Mouse (Mus musculus): ENCODE measurements around the gene Ccdc148. TPM values are rescaled to one million over a fixed set of nuclear protein-coding genes. Genes with fewer than 3 reads are reported as not detected.

Gene Ccdc148
- polyA plus RNA-seq, 1 experiment from 2014 or later: 0.24 TPM

DNA sequence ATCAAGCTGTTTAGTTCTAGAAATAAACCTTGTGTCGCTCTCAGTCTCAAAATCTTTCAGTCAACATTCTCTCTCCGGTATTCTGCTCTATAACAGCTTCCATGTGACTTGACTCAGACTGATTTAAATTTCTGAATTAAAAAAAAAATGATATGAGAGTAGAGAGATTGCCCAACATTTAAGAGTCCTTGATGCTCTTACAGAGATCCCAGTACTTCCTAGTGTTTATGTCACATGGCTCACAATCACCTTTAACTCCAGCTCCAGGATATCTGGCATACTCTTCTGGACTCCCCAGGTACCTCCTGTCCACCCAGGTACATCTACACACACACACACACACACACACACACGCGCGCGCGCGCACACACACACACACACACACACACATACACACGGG, 248.1 kb downstream of the Ccdc148 start:
- Histone ChIP-seq H3K27me3 (ENCODE audit: insufficient read depth, poor library complexity, severe bottlenecking) (no peaks in the 10 kb centered on the region), H3K9me3 (peaks cover 7% of the 10 kb centered on the region; the same call in 1 of the 2 replicates), H3K4me3 (no peak overlapping the region), H3K4me1 (peaks cover 11% of the 10 kb centered on the region; the same call in 1 of the 2 replicates), H3K27ac (no peak overlapping the region), H3K36me3 (no peaks in the 10 kb centered on the region)
- no peak for DNase-seq (ENCODE audit: low spot score)
- WGBS: 92% methylated on average over 9 of the region's 9 CpGs

DNA sequence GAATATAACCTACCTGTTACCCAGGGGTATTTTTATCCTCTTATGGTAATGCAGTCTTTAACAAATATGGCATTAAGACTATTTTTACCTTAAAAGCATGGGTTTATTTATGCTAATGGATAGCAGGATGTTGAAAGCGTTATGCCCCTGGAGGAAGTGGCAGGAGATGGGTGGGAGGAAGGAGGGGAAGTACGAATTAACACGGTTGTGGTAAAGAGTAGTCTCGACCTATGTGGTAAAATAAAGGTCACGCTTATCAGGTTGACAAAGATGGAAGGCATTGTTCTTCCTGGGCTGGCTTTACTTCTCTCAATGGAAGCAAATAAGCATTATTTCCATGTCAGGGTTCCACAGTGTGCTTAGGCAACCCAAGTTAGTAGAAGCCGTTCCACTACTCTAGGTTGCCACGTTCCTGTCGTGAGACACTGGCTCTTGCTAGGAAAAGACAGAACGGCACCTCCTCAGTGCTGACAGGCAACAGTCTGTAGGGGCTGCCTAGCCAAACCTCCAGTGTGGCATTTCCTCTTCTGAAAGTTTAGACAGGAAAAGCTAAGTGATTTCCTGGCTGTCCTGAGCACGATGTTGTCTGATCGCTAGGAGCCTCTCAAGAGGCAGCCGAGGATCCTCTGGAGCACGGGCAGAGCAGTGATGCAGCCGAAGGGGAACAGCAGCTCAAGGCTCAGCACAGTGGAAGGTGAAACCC, 253.5 kb downstream of the Ccdc148 start:
- H3K27me3 ChIP-seq (ENCODE audit: insufficient read depth, poor library complexity, severe bottlenecking): no peaks in the 10 kb centered on the region
- H3K27ac ChIP-seq: peak overlapping the region; percentile 67; the same call in 1 of the 2 replicates
- DNase-seq (ENCODE audit: low spot score): no peak
- H3K36me3 ChIP-seq: no peaks in the 10 kb centered on the region
- no peaks in the 10 kb centered on the region for H3K9me3 ChIP-seq
- H3K4me1 ChIP-seq: peaks cover 23% of the 10 kb centered on the region
- WGBS: 32% methylated on average over 14 of the region's 14 CpGs
- H3K4me3 ChIP-seq: peak overlapping the region; percentile 42

DNA sequence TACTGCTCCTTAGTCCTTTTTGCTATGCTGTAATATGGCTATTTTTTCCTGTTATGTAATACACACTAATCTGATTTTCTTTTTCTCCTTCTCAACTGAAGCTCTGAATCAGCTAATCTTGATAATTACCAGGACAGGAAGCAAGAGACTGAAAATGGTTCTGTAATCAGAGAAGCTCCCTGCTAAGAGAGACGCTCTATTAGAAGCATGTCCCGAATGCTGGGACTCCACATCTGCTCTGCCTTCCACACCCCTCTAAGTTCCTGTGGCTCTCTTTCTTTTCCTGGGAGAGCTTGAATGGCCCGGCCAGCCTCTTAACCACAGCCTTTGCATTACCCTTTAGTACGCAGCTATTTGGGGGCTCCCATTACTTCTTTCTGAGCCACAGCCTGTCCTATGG, 255.4 kb downstream of the Ccdc148 start:
- Histone ChIP-seq H3K27me3 (ENCODE audit: insufficient read depth, poor library complexity, severe bottlenecking) (no peaks in the 10 kb centered on the region), H3K4me3 (no peak overlapping the region), H3K4me1 (peaks cover 23% of the 10 kb centered on the region), H3K9me3 (no peaks in the 10 kb centered on the region), H3K36me3 (no peaks in the 10 kb centered on the region), H3K27ac (no peak overlapping the region)
- WGBS: 35% methylated on average over 4 of the region's 4 CpGs
- no peak for DNase-seq (ENCODE audit: low spot score)

DNA sequence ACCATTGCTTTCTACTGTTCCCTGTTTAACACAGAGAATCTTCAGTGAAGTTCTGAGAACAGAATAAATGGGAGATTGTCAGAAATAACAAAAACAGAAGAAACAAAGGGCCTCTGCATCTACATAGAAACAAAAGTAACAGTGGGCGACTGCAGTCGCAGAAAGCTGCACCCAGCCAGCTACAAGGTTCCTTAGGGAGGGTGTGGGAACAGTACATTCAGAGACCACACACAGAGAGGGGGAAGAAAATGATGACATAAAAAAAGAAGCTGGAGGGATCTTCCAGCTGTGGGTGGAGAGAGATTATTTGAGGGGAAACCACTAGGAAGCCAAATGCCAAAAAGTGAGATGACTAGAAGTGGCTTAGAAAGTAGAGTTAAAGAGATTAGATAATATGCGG, 280.6 kb downstream of the Ccdc148 start:
- Histone ChIP-seq H3K27me3 (ENCODE audit: insufficient read depth, poor library complexity, severe bottlenecking) (no peaks in the 10 kb centered on the region), H3K4me3 (no peak overlapping the region), H3K4me1 (no peaks in the 10 kb centered on the region), H3K27ac (no peak overlapping the region), H3K9me3 (no peaks in the 10 kb centered on the region), H3K36me3 (no peaks in the 10 kb centered on the region)
- DNase-seq (ENCODE audit: low spot score): no peak
- WGBS: 54% methylated on average over 3 of the region's 3 CpGs

DNA sequence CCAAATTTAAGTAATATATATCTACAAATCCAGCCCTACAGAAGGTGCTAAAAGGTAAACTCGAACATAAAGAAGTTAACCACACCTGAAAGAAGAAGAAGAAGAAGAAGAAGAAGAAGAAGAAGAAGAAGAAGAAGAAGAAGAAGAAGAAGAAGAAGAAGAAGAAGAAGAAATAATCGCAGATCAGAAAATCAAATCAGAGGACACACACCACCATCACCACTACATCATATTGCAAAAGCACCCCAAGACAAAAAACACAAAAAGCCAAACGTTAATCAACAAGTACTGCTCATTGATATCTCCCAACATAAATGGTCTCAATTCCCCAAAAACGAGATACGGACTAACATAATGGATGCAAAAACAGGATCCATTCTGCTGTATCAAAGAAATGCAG, 301.3 kb downstream of the Ccdc148 start, which contains the start of gene Gm11099:
Gene Gm11099 (plus strand): TSS at position 301 of the 400 bp plus-strand sequence.
- Histone ChIP-seq H3K27ac (no peak within 1 kb of the TSS), H3K36me3 (no peaks in the 10 kb centered on the region), H3K4me3 (no peak within 1 kb of the TSS), H3K9me3 (no peaks in the 10 kb centered on the region), H3K27me3 (ENCODE audit: insufficient read depth, poor library complexity, severe bottlenecking) (no peaks in the 10 kb centered on the region), H3K4me1 (no peaks in the 10 kb centered on the region)
- 78% methylated on average over 5 of the region's 5 CpGs for WGBS
- no peak for DNase-seq (ENCODE audit: low spot score)

DNA sequence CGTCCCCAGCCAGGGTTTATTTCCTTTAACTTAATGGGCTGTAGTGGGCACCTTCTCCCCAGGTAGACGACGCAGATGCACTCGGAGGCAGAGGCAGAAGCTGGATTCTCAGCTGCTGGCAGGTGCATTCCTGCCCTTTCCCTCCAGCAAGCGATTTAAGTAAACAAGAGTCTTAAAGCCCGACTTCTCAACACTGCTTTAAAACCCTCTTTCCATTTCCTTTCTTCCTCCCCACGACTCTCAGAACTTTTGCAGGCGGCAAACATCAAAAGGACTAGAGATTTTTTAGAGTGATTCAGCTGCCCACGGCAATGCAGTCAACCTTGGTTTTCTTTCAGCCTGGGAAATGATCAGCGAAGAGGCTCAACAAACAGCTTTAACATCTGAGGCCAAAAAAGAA, 316.0 kb downstream of the Ccdc148 start:
- 37% methylated on average over 10 of the region's 10 CpGs for WGBS
- H3K4me1 ChIP-seq: no peaks in the 10 kb centered on the region
- no peaks in the 10 kb centered on the region for H3K9me3 ChIP-seq

DNA sequence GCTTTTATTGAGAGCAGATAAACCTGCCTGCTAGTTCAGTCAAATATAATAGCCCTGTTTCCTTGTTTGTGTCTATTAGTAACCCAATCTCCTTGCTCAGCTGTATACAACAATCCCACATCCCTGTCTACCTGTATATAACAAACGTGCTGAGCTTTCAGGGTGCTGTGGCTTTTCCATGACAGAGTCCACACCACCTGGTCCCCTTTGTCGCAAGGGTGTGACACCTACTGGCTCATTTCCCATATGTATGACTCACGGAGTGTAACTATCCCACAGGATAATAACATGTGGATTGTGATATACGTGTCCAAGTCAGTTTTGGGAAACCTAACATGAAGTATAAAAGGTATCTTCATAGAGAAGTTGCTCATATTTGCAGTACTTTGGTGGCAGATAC, 318.0 kb downstream of the Ccdc148 start:
- Histone ChIP-seq H3K4me1 (no peaks in the 10 kb centered on the region), H3K27me3 (ENCODE audit: insufficient read depth, poor library complexity, severe bottlenecking) (no peaks in the 10 kb centered on the region), H3K9me3 (no peaks in the 10 kb centered on the region), H3K4me3 (no peak overlapping the region), H3K36me3 (no peaks in the 10 kb centered on the region), H3K27ac (no peak overlapping the region)
- DNase-seq (ENCODE audit: low spot score): no peak
- 84% methylated on average over 4 of the region's 4 CpGs for WGBS

More for the DNA sequence above, 316.0 kb downstream of the Ccdc148 start:
- Histone ChIP-seq H3K36me3 (no peaks in the 10 kb centered on the region), H3K27ac (no peak overlapping the region), H3K4me3 (no peak overlapping the region), H3K27me3 (ENCODE audit: insufficient read depth, poor library complexity, severe bottlenecking) (no peaks in the 10 kb centered on the region)
- no peak for DNase-seq (ENCODE audit: low spot score)

DNA sequence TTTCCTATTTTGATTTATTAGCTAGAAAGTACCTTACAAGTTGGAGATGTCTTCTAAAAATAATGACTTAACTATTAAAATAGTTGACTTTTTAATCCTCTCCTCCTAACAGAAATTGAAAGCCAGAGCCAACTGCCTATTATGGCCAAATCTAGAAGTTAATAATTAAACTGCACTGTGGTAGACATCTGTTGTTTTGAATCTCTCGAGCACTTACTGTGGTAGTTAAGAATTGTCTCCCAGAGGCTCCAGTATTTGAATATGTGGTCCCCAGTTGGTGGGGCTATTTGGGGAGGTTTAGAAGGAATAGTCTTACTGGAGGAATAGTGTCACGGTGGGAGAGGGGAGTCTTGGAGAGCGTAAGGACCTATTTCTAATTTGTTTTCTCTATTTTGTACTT, 319.5 kb downstream of the Ccdc148 start:
- Histone ChIP-seq H3K27ac (no peak overlapping the region), H3K4me1 (no peaks in the 10 kb centered on the region), H3K9me3 (no peaks in the 10 kb centered on the region), H3K4me3 (no peak overlapping the region), H3K36me3 (no peaks in the 10 kb centered on the region), H3K27me3 (ENCODE audit: insufficient read depth, poor library complexity, severe bottlenecking) (no peaks in the 10 kb centered on the region)
- 87% methylated on average over 3 of the region's 3 CpGs for WGBS
- DNase-seq (ENCODE audit: low spot score): no peak

DNA sequence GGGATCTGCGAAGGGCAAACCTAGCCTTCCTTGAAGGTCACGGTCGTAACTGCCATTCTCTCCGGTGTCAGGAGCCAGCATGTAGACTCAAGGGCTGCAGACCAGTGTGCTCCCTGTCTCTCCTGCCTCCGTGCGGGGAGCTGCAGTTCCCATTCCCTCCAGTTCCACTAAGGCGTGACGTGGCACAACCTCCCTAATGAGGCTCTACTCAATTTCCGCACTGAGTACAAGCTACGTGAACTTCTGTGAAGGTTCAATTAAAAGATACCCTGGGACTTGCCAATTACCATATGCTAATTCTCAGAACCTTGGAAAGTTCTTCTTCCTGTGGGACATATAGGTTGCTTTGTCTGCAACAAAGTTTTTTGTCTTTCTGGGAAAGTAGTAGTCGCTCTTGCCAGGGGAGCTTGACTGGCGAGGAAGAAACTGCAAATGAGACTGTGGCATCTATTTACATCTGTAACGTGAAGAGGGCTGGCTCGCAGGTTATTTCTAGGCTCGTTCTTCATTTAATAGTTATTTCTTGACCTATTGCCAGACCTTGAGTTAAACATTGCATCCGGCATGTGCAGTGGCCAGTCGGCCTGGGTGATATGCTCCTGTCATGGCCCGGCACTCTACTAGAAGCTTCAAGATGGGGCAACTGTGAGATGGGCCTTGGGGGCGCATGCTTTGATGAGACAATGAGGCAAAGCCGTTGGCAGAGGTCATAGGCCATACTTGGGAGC, 328.1 kb downstream of the Ccdc148 start:
- Histone ChIP-seq H3K27me3 (ENCODE audit: insufficient read depth, poor library complexity, severe bottlenecking) (no peaks in the 10 kb centered on the region), H3K4me1 (no peaks in the 10 kb centered on the region), H3K36me3 (no peaks in the 10 kb centered on the region), H3K27ac (no peak overlapping the region), H3K9me3 (no peaks in the 10 kb centered on the region), H3K4me3 (no peak overlapping the region)
- DNase-seq (ENCODE audit: low spot score): no peak
- 84% methylated on average over 20 of the region's 20 CpGs for WGBS

DNA sequence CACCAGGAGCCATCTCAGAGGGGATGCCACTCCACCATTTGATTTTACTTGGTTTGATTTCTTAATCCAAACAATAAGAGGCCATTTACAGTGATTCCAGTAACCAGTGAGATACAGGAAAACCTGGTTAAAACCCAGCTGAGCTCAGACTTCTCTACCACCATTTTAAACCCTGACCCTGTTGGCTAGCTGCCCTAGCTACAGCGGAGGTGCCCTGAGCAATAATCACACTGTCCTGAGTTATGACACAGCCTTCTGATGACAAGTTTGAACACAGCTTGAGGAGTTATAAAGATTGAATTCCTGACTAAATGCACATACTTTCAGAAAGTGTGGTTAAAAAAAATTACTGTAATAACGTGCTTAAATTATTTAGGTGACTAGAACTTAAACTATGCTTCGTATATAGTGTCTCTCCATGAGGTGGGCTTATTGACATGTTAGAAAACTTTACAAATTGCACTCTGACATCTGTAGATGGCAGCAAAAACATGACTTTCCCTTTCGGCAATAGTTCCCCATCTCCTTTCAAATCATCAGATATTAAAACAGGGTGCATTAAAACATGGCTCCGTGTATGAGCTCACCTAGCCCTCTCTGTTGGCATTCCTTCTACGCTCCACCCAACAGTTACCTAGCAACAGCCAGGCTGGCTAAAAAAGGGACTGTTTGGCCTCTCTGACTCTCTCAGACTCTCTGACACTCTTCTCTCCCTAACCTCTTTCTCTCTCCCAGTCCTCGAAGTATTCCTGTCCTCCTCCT, 330.3 kb downstream of the Ccdc148 start:
- H3K9me3 ChIP-seq: no peaks in the 10 kb centered on the region
- H3K4me1 ChIP-seq: no peaks in the 10 kb centered on the region
- H3K36me3 ChIP-seq: no peaks in the 10 kb centered on the region
- 65% methylated on average over 7 of the region's 7 CpGs for WGBS
- no peaks in the 10 kb centered on the region for H3K27me3 ChIP-seq (ENCODE audit: insufficient read depth, poor library complexity, severe bottlenecking)
- H3K4me3 ChIP-seq: no peak overlapping the region
- DNase-seq (ENCODE audit: low spot score): no peak
- no peak overlapping the region for H3K27ac ChIP-seq

DNA sequence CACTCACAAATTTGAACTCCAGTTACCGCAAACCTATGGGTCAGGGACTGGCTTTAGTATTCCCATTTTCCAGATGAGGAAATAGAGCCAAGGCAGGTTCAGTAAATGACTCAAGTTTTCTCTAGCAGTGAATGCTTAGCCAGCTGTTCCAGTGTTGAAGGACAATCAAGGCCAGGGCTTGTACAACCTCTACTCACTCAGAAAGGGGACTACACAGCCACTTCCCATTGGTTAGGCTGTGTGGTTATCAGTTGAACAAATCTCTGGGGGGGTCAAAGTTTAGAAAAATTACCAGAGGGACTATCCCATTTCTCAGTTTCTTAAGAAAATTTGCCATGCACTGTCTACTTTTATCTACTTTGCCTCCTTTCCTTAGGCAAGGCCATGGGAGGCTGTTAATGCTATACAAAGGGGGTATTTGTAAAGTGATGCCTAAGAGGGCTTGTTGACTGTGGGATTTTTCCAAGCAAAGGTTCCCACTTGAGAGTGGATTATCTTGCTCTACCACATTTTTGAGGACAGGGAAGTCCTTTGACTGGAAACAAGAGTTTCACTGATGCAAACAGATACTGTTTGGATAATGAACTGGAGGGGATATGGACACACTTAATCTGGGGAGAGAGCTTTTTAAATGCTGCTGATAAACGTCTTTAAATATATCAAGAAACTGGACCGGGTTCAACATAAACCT, 331.4 kb downstream of the Ccdc148 start:
- Histone ChIP-seq H3K27me3 (ENCODE audit: insufficient read depth, poor library complexity, severe bottlenecking) (no peaks in the 10 kb centered on the region), H3K4me3 (no peak overlapping the region), H3K27ac (no peak overlapping the region), H3K36me3 (no peaks in the 10 kb centered on the region), H3K9me3 (no peaks in the 10 kb centered on the region), H3K4me1 (no peaks in the 10 kb centered on the region)
- no peak for DNase-seq (ENCODE audit: low spot score)
- 64% methylated on average over 3 of the region's 3 CpGs for WGBS

DNA sequence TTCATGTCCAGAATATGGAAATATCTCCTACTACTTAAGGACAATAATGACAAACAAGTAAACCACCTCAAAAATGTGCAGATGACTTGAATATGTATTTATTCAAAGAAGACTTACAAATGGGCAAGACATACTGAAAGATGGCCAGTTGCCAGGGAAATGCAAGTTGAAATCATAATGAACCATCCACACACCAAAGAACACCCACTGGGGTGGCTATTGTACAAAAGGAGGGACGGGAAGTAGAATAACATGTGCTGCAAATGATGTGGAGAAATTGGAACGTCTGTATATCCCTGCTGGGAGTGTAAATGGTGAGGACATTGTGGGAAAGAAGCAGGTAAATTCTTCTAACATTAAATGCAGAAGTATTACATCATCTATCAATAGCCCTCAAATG, 347.5 kb downstream of the Ccdc148 start:
- no peak overlapping the region for H3K27ac ChIP-seq
- H3K36me3 ChIP-seq: no peaks in the 10 kb centered on the region
- no peaks in the 10 kb centered on the region for H3K27me3 ChIP-seq (ENCODE audit: insufficient read depth, poor library complexity, severe bottlenecking)
- no peak for DNase-seq (ENCODE audit: low spot score)
- no peak overlapping the region for H3K4me3 ChIP-seq
- WGBS: 71% methylated on average over 2 of the region's 2 CpGs
- H3K4me1 ChIP-seq: no peaks in the 10 kb centered on the region
- no peaks in the 10 kb centered on the region for H3K9me3 ChIP-seq

Measured in heart, embryonic 10.5 days (tissue).